Mouse (Mus musculus): ENCODE results near the gene Msmo1.

DNA sequence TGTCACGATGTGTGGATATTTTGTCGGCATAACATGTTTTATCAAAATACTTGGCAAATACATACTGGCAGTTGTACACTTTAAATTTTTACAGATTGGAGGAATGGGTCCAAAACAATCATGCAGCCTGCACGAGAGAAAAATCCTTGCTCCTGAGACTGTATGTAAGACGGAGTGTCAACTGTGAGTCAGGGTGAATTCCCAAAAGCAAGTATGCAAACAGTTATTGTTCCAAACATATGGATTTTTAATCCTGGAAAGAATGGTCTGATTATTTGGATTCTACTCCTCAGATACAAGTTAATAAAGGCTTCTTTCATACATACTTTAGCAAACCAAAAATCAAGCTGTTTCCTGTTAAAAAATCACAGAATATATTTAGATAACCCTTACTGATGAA is 44.9 kb downstream of the Msmo1 start:
- TF ChIP-seq CTCF (IDR thresholded peaks at IDR 0.05; ENCODE audit: low read depth) = no peak
- TF ChIP-seq EP300 (optimal IDR thresholded peaks at IDR 0.05) = no peak

Data from stomach, postnatal 0 days (tissue).